Mouse (Mus musculus) CD4-positive, CD25-positive, alpha-beta regulatory T cell, adult 2 months (primary cell): ENCODE results near the gene Pmm1.

Experiments used
- DNase-seq: peaks from one replicate; pipeline ENCODE4 v3.0.0-alpha.2; 2012; ENCODE audit warnings: low read depth, low spot score

Pmm1 gene

GRCm38 (mm10) chr15:81956457-81956856 lies 4.3 kb downstream of the Pmm1 start:
- peak; percentile 76 for DNase-seq

- DNase-seq = no peak
Observed at GRCm38 (mm10) chr15:81955414-81955813, 5.3 kb downstream of the Pmm1 start.

DNA sequence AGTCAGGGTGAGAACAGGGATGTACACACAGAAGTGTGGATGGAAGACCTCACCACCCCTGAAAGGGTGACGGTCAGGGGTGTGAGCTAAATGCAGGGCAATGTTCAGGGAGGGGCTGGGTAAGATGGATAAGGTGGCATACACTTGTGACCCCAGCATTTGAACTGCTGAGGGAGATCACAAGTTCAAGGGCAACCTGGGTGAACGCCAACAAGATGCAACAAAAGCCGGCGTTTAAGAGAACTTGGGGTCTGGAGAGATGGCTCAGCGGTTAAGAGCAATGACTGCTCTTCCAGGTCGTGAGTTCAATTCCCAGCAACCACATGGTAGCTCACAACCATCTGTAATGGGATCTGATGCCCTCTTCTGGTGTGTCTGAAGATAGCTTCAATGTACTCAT lies 6.0 kb downstream of the Pmm1 start:
- no peak for DNase-seq

GRCm38 (mm10) chr15:81954151-81954583 lies 6.6 kb downstream of the Pmm1 start:
- no peak for DNase-seq

GRCm38 (mm10) chr15:81952310-81952709 lies 8.4 kb downstream of the Pmm1 start:
- no peak for DNase-seq

DNA sequence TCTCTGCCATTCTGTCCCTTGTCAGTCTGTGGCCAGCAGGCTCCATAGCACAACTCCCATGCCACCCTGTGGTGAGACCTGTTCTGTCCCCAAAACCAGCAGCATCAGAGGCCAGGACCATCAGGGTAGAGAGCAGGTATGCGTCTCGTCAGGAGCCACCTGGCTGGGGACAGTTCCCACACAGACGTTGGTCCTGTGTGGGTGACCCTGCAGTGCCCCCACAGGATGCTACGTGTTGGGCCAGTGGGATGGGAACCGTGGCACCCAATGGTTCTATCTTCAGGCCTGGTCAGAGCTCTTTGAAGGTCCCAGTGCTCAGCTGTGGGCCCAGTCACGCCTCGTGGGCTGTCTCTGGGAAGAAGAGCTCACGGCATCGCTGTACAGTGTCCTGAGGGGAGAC lies 9.6 kb downstream of the Pmm1 start:
- DNase-seq = no peak

- no peak for DNase-seq
Observed at GRCm38 (mm10) chr15:81950716-81951115, 10.0 kb downstream of the Pmm1 start.

- DNase-seq = no peak
Observed at GRCm38 (mm10) chr15:81949476-81950131, 11.1 kb downstream of the Pmm1 start.

DNA sequence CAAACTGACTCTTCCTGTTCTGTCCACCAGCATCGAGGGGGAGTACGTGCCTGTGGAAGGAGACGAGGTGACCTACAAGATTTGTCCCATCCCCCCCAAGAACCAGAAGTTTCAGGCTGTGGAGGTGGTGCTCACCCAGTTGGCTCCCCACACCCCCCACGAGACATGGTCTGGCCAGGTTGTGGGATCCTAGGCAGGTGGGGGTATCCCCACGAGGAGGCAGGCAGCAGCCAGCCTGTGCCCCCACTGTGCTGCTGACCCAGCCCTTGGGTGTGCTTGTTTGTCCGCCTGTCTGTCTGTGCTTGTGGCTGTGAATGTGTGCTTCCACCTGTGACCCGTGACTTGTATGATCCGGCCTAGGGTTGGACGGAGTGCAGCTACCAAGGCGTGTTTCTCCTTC lies 11.7 kb downstream of the Pmm1 start:
- DNase-seq = no peak

DNA sequence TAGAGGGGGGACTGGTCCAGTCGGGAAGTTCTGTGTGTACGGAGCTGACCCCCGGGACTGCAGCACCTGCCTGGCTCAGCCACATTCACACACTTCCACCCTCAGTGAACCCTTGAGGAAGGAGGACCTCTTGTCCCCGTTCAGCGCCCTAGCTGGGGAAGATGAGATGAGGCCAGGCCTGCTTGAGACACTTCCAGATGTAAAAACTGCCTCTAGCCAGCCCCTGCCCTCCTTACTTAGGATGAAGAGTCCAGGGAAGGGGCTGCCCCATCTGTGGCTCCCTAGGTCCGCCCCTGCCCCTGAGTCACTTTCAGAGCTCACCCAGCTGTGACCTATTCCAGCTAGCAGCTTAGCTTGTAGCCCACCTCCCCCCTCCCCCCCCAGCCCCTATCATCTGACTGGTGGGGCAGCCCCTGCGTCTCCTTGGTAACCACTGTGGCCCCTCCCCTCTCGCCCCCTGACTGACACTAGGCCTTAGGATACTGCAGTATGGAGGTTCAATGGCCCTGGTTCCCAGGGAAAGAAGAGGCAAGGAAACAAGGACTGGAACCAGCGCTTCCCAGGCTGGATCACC lies 17.5 kb downstream of the Pmm1 start:
- no peak for DNase-seq

DNA sequence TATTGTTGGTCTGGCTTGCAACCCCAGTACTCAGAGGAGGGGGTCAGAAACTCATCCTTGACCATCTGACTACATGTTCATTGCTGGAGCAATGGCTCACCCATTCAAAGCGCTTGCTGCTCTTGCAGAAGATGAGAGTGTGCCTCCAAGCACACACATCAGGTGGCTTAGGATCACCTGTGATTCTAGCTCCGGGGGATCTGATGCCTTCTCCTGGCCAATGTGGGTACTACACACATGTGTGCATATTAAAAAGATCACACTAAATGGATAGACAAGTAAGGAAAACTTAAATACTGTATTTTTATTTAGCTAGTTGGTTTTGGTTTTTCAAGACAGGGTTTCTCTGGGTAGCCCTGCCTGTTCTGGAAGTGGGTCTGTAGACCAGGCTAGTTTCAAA lies 19.7 kb downstream of the Pmm1 start:
- DNase-seq = no peak

- no peak for DNase-seq
Observed at GRCm38 (mm10) chr15:81940219-81940618, 20.5 kb downstream of the Pmm1 start.

DNA sequence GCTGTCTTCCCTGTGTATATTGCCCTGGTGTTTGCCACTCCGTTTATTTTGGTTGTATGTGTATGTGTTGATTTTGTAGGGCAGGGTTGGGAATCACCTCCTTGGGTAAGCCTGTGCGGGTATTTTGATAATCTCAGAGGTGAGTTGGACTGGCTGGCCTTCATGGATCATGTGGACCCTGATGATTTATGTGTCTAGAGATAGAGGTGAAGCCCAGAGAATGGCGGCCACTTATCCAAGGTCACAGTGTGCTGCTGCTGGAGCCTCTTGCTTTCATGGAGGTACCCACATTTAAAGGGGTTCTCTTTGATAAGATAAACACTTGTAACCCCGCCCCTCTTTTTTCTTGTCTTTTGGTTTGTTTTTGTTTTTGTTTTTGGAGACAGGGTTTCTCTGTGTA lies 21.0 kb downstream of the Pmm1 start:
- no peak for DNase-seq

DNA sequence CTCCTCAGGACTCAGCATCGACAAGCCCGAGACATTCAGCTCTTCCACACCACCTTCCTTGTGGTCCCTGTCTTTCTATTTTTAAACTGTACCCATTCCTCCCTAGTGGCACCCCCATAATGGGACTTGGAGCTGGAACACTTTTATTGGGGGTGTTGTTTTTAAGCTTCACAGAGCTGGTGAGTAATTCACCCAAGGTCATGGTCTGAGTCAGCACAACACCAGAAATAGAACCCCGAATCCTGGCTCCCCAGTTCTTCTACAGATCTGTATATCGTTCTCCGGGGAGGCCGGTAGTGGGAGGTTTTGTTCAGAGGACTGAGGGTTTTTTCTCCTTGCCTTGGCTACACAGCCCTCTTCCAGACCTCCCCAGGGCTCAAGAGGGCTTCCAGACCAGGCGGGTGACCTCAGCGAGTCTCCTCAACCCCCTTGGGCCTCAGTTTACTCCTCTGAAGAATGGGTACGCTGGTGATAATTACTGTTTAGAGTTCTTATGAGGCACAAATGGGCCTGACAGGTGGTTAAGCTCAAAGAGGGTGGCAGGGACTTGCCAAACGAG lies 21.5 kb downstream of the Pmm1 start:
- no peak for DNase-seq

- DNase-seq = peak; percentile 53
Observed at GRCm38 (mm10) chr15:81938246-81938645, 22.5 kb downstream of the Pmm1 start.

GRCm38 (mm10) chr15:81937098-81937972 lies 23.4 kb downstream of the Pmm1 start:
- no peak for DNase-seq

- no peak for DNase-seq
Observed at GRCm38 (mm10) chr15:81936679-81937078, 24.1 kb downstream of the Pmm1 start, which contains the start of gene Csdc2. Csdc2 (plus strand) TSS chr15:81936759.

DNA sequence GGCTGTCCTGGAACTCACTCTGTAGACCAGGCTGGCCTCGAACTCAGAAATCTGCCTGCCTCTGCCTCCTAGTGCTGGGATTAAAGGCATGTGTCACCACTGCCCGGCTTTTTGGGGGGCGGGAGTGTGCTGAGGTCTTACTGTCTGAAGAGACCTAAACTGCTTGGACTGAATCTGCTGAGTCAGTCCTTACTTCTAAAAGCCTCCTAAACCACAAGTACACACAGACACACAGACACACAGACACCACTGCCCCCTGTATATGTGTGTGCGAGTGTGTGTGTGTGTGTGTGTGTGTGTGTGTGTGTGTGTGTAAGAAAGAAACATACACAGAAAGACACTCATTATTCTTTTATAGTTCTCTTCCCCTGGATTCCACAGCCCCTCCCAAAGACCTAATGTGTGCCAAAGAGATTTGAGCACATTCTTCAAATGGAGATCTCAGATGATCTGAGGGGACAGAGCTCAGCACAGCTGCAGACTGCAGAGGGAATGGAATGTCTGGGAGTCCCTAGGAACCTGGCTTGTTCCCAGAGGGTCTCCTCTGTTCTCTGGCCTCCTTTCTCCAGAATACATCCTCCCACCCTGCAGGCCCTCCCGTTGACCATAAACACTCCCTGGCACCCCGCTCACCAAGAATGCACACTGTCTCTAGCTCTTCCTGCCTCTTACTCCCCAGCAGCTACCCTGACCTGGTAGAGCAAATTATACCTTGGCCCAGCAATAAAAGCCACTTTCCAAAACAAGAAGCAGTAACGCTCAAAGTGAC lies 24.7 kb downstream of the Pmm1 start:
- DNase-seq = no peak

DNA sequence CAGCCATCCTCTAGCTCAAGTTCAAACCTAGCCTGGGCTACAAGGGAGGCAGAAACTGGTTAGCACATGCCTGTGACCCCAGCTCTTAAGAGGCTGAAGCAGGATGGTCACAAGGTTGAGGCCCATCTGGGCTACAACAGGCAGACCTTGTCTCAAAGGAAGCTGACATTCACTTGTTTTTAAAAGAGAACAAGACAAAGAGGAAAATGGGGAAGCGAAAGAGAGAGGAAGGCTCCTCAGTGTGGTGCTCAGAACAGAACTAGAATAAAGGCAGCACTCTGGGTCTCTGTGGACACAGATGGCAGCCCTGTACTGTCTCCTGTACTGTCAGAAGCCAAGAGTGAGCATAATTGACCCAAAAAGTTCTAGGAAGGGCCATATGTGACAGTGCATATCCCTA lies 26.7 kb downstream of the Pmm1 start:
- no peak for DNase-seq

DNA sequence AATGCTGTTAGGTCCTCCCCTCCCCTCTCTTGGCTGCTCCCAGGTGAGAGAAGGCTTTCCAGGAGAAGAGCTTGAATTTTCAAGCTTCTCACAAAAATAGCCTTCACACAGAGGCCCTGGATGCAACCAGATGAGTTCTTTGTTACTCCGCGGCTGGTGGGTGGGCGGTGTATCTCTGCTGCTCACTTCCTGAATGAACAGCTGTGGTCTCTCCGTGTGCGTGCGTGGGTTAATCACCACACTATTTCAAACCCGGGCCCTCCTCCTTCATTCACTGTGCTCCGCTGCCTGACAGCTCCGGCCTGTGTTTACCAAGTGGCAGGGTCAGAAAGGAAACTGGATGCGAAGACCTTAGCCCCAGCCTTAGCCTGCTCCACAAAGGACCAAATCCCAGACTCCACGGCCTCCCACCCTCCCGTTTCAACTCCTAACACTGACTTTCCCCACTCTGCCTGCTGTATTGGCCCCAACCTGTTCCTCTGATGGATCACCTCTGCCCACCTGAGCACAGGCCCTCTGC lies 27.7 kb downstream of the Pmm1 start:
- peak; percentile 51 for DNase-seq

- peak; percentile 26 for DNase-seq
Observed at GRCm38 (mm10) chr15:81928277-81928676, 32.5 kb downstream of the Pmm1 start.
